Mouse (Mus musculus) ES-Bruce4 (cell line): Measurements from ENCODE around the gene Mapkapk3. TPM values are rescaled to one million over a fixed set of nuclear protein-coding genes. Genes with fewer than 3 reads are reported as not detected.
A peak's percentile ranks its signal among the peaks of the same experiment; 100 is the strongest.

Source experiments
- H3K27ac ChIP-seq: 2 replicates; pipeline ENCODE4 v1.5.1; 2012; ENCODE audit warnings: low read length, inconsistent platforms; ENCODE audit not compliant: insufficient read depth
- H3K27me3 ChIP-seq: 2 replicates; pipeline ENCODE4 v1.6.1; 2012; ENCODE audit warnings: mild to moderate bottlenecking, low read length, inconsistent platforms; ENCODE audit not compliant: control insufficient read depth, poor library complexity, insufficient read depth, severe bottlenecking
- H3K36me3 ChIP-seq: 2 replicates; pipeline ENCODE4 v1.6.1; 2012; ENCODE audit warnings: inconsistent platforms, mild to moderate bottlenecking, low read length, moderate library complexity; ENCODE audit not compliant: control insufficient read depth, poor library complexity, insufficient read depth, severe bottlenecking
- H3K4me1 ChIP-seq: one replicate; pipeline ENCODE4 v1.8.1; 2011; ENCODE audit warnings: low read length; ENCODE audit not compliant: control insufficient read depth, insufficient read depth
- H3K4me3 ChIP-seq: 2 replicates; pipeline ENCODE4 v1.5.1; 2011; ENCODE audit warnings: low read depth, mild to moderate bottlenecking, low read length
- H3K9ac ChIP-seq: 2 replicates; pipeline ENCODE4 v1.6.1; 2012; ENCODE audit warnings: low read depth, mild to moderate bottlenecking, inconsistent platforms; ENCODE audit not compliant: poor library complexity, severe bottlenecking
- H3K9me3 ChIP-seq: replicated peaks from 2 replicates; pipeline ENCODE4 v1.6.1; 2012; ENCODE audit warnings: mild to moderate bottlenecking, low read length, inconsistent platforms; ENCODE audit not compliant: control insufficient read depth, poor library complexity, insufficient read depth, severe bottlenecking
- CTCF ChIP-seq: IDR thresholded peaks from one replicate; pipeline ENCODE4 v1.8.1; 2011; ENCODE audit warnings: low read depth, low read length
- EP300 ChIP-seq: IDR thresholded peaks from 2 replicates; pipeline ENCODE4 v1.6.1; 2011; ENCODE audit warnings: low read depth, low read length; ENCODE audit not compliant: insufficient read depth
- POLR2A ChIP-seq: IDR thresholded peaks from one replicate; pipeline ENCODE4 v1.8.1; 2011; ENCODE audit warnings: low read length; ENCODE audit not compliant: insufficient read depth
- polyA plus RNA-seq: library from polyadenylated mRNA; stranded (reverse); fragments of >200 nt; gene quantifications from 2 replicates; pipeline ENCODE4 v1.2.4, GENCODE M21; 2011; ENCODE audit warnings: low read depth; ENCODE audit not compliant: missing spikeins, insufficient read depth, insufficient read length

Gene Mapkapk3
- polyA plus RNA-seq, 1 experiment: 71.8 TPM

DNA sequence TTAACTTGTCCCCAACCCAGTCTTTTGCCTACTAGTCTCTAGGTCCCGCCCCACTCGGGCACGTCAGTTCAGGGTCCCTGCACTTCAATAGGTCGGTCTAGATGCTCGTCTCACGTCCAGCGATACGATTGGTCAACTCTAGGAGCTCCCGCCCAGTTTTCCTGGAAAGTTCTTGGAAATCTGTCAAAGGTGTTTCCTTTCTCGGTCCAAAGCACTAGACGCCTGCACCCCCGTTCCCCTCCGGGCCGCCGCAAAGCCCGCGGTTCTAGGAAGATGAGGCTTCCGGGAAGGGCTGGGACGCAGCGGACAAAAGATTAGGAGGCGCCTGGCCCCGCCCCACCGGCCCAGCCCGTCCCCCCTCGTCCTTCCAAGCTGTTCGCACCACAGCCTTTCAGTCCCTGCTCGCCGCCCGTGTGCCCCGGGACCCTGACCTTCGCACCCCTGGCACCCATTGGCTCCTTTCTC lies 6.9 kb upstream of the Mapkapk3 start:
- Histone ChIP-seq H3K36me3 (peaks cover 10% of the 10 kb centered on the region), H3K27ac (peak overlapping the region; percentile 69)
- TF ChIP-seq EP300: no peak
- no peak for TF ChIP-seq POLR2A
- no peak for TF ChIP-seq CTCF

DNA sequence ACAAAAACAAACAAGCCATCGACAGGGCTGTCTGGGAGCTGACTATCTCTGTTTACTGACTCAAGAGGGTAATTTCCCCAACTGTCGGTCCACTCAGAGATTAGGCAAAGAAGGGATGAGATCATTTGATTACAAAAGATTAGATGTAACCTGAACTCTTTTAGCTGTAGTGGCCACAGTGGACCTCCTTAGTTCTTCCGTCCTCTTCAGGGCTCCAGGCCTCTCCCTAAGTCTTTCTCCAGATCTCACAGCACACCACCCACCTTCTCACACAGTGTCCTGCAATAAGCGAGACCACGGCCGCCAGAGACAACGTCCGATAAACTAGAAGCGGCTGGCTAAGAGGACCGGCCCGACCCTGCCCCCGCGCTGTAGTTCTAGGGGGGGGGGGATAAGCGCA lies 6.4 kb upstream of the Mapkapk3 start:
- no peaks in the 10 kb centered on the region for H3K9me3 ChIP-seq
- peaks cover 6% of the 10 kb centered on the region for H3K4me1 ChIP-seq
- peak overlapping the region; percentile 30 for H3K4me3 ChIP-seq
- no peak for TF ChIP-seq EP300
- TF ChIP-seq POLR2A: no peak
- no peak for TF ChIP-seq CTCF
- peak overlapping the region; percentile 10; the same call in 1 of the 2 replicates for H3K27ac ChIP-seq
- H3K36me3 ChIP-seq: 0 out of 2 replicates have a peak, but pooled peaks cover 6% of the 10 kb centered on the region
- peak overlapping the region; percentile 73 for H3K9ac ChIP-seq
- H3K27me3 ChIP-seq: no peaks in the 10 kb centered on the region

More for the DNA sequence above, 6.9 kb upstream of the Mapkapk3 start:
- no peaks in the 10 kb centered on the region for H3K9me3 ChIP-seq
- H3K4me3 ChIP-seq: peak overlapping the region; percentile 90
- peaks cover 8% of the 10 kb centered on the region for H3K4me1 ChIP-seq
- no peaks in the 10 kb centered on the region for H3K27me3 ChIP-seq
- H3K9ac ChIP-seq: peak overlapping the region; percentile 73

DNA sequence AAGGTAGTCTGAATTCAATTTTAAA lies 6.2 kb upstream of the Mapkapk3 start, which contains the start of gene Cish:
Cish (plus strand) TSS at position 11 of the 25 bp plus-strand sequence.
- TF ChIP-seq CTCF (no peak), POLR2A (no peak), EP300 (no peak)
- H3K36me3 ChIP-seq: 0 out of 2 replicates have a peak, but pooled peaks cover 4% of the 10 kb centered on the region
- peaks cover 6% of the 10 kb centered on the region for H3K4me1 ChIP-seq
- H3K27me3 ChIP-seq: no peaks in the 10 kb centered on the region
- peak within 1 kb of the TSS; percentile 73 for H3K9ac ChIP-seq
- peak within 1 kb of the TSS; percentile 69 for H3K27ac ChIP-seq
- peak within 1 kb of the TSS; percentile 90 for H3K4me3 ChIP-seq
- H3K9me3 ChIP-seq: no peaks in the 10 kb centered on the region

DNA sequence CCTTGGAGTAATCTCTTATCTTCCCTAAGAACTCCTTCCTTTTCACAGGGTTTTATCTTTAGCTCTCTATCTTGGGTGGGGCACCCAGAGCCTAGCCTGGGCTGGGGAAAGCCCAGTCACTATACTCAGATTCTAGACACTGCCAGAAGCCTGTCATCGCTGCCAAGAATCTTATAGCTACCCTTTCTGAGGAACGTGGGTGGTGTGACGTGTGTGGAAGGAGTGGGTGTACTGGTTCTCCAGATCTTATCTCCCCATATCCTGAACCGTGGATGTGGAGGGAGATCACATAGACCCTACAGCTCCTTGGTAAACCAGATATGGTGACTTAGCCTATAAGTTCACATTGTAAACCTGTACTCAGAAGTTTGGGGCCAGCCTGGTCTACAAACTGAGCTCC lies 5.9 kb upstream of the Mapkapk3 start:
- no peaks in the 10 kb centered on the region for H3K9me3 ChIP-seq
- H3K9ac ChIP-seq: no peak overlapping the region
- H3K4me3 ChIP-seq: no peak overlapping the region
- H3K36me3 ChIP-seq: 0 out of 2 replicates have a peak, but pooled peaks cover 1% of the 10 kb centered on the region
- H3K27ac ChIP-seq: peak overlapping the region; percentile 10; the same call in 1 of the 2 replicates
- TF ChIP-seq CTCF (no peak), POLR2A (no peak), EP300 (no peak)
- no peaks in the 10 kb centered on the region for H3K27me3 ChIP-seq
- peaks cover 6% of the 10 kb centered on the region for H3K4me1 ChIP-seq

DNA sequence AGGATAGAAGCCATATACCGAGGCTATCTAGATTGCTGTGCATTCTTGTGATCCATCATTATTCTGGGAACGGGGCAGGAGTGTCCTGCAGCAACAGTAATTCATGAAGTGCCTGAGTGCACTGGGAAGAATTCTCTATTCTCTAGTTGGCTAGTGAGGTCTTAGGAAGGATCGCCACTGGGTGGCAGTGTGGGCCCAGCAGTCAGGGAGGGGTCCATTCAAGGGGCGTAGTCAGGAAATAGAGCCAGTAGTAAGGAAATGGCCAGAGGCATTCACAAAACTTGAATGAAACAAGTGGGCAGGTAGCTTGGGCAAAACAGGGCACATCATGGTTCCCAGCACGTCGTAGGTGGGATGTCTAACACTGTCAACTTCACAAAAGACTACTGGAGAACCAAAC lies 4.6 kb upstream of the Mapkapk3 start:
- Histone ChIP-seq H3K27ac (no peak overlapping the region), H3K9me3 (no peaks in the 10 kb centered on the region), H3K36me3 (no peaks in the 10 kb centered on the region), H3K27me3 (no peaks in the 10 kb centered on the region), H3K4me3 (no peak overlapping the region), H3K4me1 (peaks cover 6% of the 10 kb centered on the region), H3K9ac (no peak overlapping the region)
- TF ChIP-seq EP300 (no peak), CTCF (peak; percentile 94)

DNA sequence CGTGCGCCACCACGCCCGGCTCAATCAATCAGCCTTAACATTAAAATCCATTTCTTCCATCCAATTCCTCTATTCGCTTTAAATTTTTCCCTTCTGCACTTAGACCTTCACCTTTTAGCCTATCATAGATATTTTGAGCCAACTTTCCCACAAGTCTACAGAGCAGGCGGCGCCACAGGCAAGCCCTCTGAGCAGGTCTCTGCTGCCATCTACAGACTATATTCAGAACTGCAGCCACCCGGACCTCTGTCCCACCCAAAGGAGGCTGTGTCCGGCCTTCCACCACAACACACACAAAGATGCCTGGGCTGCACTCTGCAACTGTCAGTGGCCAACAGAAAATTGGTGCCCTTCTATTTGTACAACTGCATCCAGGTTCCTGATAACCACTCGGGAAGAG lies 1.2 kb upstream of the Mapkapk3 start:
- Histone ChIP-seq H3K36me3 (no peaks in the 10 kb centered on the region), H3K9me3 (no peaks in the 10 kb centered on the region), H3K27ac (no peak overlapping the region), H3K27me3 (no peaks in the 10 kb centered on the region), H3K9ac (no peak overlapping the region), H3K4me1 (peaks cover 8% of the 10 kb centered on the region), H3K4me3 (no peak overlapping the region)
- TF ChIP-seq EP300 (no peak), POLR2A (no peak), CTCF (peak; percentile 91)
